Mouse (Mus musculus) gastrocnemius, adult 18-20 months (tissue): ENCODE measurements around the gene Cd68. TPM values are rescaled to one million over a fixed set of nuclear protein-coding genes. Genes with fewer than 3 reads are reported as not detected.
A peak's percentile ranks its signal among the peaks of the same experiment; 100 is the strongest.
"Not testable (repeated sequence)": the region's sequence is repeated elsewhere in the genome, so short reads cannot be mapped to it uniquely, and the experiment has no call there.

Source experiments
- DNase-seq: peaks from one replicate; pipeline ENCODE4 v3.0.0; 2021; ENCODE audit warnings: low spot score
- microRNA-seq: library from miRNA; unstranded; fragments of <30 nt; microRNA quantifications from one replicate; pipeline ENCODE4 v1.2.0, GENCODE M21; 2021
- total RNA-seq, 2 experiments: library from RNA; stranded (reverse); gene quantifications; 2 replicates each; pipeline ENCODE4 v1.2.3; 2021

Cd68 gene
- total RNA-seq, 2 experiments from 2014 or later: 1.2 to 4.0 TPM

- DNase-seq: peak; percentile 100
Observed at GRCm38 (mm10) chr11:69632284-69633089, 33.5 kb downstream of the Cd68 start, which contains the start of gene Fxr2. Gene Fxr2 (plus strand): TSS chr11:69632990.

- DNase-seq: no peak
Observed at GRCm38 (mm10) chr11:69629802-69630201, 36.2 kb downstream of the Cd68 start.

GRCm38 (mm10) chr11:69628286-69628685 lies 37.7 kb downstream of the Cd68 start:
- DNase-seq: peak; percentile 68

GRCm38 (mm10) chr11:69624339-69624738 lies 41.6 kb downstream of the Cd68 start:
- DNase-seq: not testable (repeated sequence)

GRCm38 (mm10) chr11:69623006-69623405 lies 42.9 kb downstream of the Cd68 start:
- DNase-seq: no peak

GRCm38 (mm10) chr11:69622406-69622805 lies 43.5 kb downstream of the Cd68 start:
- no peak for DNase-seq

GRCm38 (mm10) chr11:69621571-69622268 lies 44.2 kb downstream of the Cd68 start, which contains the start of gene Sat2:
Gene Sat2 (plus strand): TSS chr11:69622024.
- peak; percentile 45 for DNase-seq

GRCm38 (mm10) chr11:69620394-69621081 lies 45.4 kb downstream of the Cd68 start:
- DNase-seq: no peak

- DNase-seq: no peak
Observed at GRCm38 (mm10) chr11:69617805-69618204, 48.1 kb downstream of the Cd68 start, which contains the start of gene Shbg. Gene Shbg (minus strand): TSS chr11:69617905.

GRCm38 (mm10) chr11:69616781-69617180 lies 49.2 kb downstream of the Cd68 start:
- peak; percentile 50 for DNase-seq

- not testable (repeated sequence) for DNase-seq
Observed at GRCm38 (mm10) chr11:69614257-69614588, 51.7 kb downstream of the Cd68 start.

Small RNA genes within 50 kb of the gene (microRNA-seq; reads per million reads assigned to microRNA genes)
- gene Mir1934 (16.4 reads per million, percentile 33 among the genes with 10 or more reads in this experiment), gene Mir467f (not detected)

Other genes with a start within 250 kb of the Cd68 start
- under 1 TPM; 0.14 to 0.83 TPM for gene Dnah2, start 117.0 kb downstream of the Cd68 start, total RNA-seq
- gene Efnb3, start 105.9 kb downstream of the Cd68 start, total RNA-seq: under 1 TPM; 0.37 to 0.74 TPM
- gene Wrap53, start 85.9 kb downstream of the Cd68 start, total RNA-seq: 1 to 10 TPM; 3.2 to 3.3 TPM
- gene Trp53, start 85.8 kb downstream of the Cd68 start, total RNA-seq: 10 to 100 TPM; 12.9 to 15.3 TPM
- 100 to 1,000 TPM; 347 to 393 TPM for gene Atp1b2, start 60.2 kb downstream of the Cd68 start, total RNA-seq
- gene Shbg, start 48.2 kb downstream of the Cd68 start, total RNA-seq: not detected
- gene Sat2, start 44.1 kb downstream of the Cd68 start, total RNA-seq: 1 to 10 TPM; 2.5 to 2.6 TPM
- gene Fxr2, start 33.2 kb downstream of the Cd68 start, total RNA-seq: 100 to 1,000 TPM; 101 to 106 TPM
- gene Sox15, start 10.8 kb downstream of the Cd68 start, total RNA-seq: not detected
- gene Mpdu1, start 3.5 kb downstream of the Cd68 start, total RNA-seq: 1 to 10 TPM; 7.5 to 9.5 TPM
- 10 to 100 TPM; 69.6 to 97.7 TPM for gene Eif4a1, start 6.3 kb upstream of the Cd68 start, total RNA-seq
- gene Senp3, start 15.9 kb upstream of the Cd68 start, total RNA-seq: 10 to 100 TPM; 21.9 to 25.4 TPM
- under 1 TPM; 0.62 to 0.64 TPM for gene Tnfsf13, start 19.6 kb upstream of the Cd68 start, total RNA-seq
- gene Tnfsf12, start 29.7 kb upstream of the Cd68 start, total RNA-seq: 10 to 100 TPM in 1 of 2 experiments, 1 to 10 TPM in 1; 7.4 to 10.4 TPM
- gene Tnfsfm13, start 29.9 kb upstream of the Cd68 start, total RNA-seq: 1 to 10 TPM; 1.1 to 1.3 TPM
- gene Polr2a, start 92.5 kb upstream of the Cd68 start, total RNA-seq: 10 to 100 TPM; 33.0 to 33.9 TPM
- not detected for gene Slc35g3, start 95.8 kb upstream of the Cd68 start, total RNA-seq
- gene Zbtb4, start 99.8 kb upstream of the Cd68 start, total RNA-seq: 10 to 100 TPM; 37.1 to 37.5 TPM
- 10 to 100 TPM; 30.6 to 31.2 TPM for gene Chrnb1, start 129.8 kb upstream of the Cd68 start, total RNA-seq
- 1 to 10 TPM; 3.5 to 4.0 TPM for gene Fgf11, start 135.7 kb upstream of the Cd68 start, total RNA-seq
- gene Tmem102, start 139.5 kb upstream of the Cd68 start, total RNA-seq: under 1 TPM; 0.14 to 0.18 TPM
- not detected for gene Gm39566, start 149.1 kb upstream of the Cd68 start, total RNA-seq
- not detected for gene Spem2, start 152.3 kb upstream of the Cd68 start, total RNA-seq
- not detected for gene Spem1, start 156.0 kb upstream of the Cd68 start, total RNA-seq
- gene Nlgn2, start 171.6 kb upstream of the Cd68 start, total RNA-seq: 1 to 10 TPM; 1.9 to 2.9 TPM
- 100 to 1,000 TPM; 141 to 164 TPM for gene Tmem256, start 172.4 kb upstream of the Cd68 start, total RNA-seq
- 10 to 100 TPM; 10.1 to 12.7 TPM for gene Plscr3, start 180.2 kb upstream of the Cd68 start, total RNA-seq
- under 1 TPM in 1 of 2 experiments, not detected in 1; 0.07 TPM for gene Tnk1, start 192.6 kb upstream of the Cd68 start, total RNA-seq
- gene Tmem95, start 211.9 kb upstream of the Cd68 start, total RNA-seq: not detected
- 1 to 10 TPM; 1.3 to 1.5 TPM for gene Kctd11, start 215.3 kb upstream of the Cd68 start, total RNA-seq
- under 1 TPM; 0.21 to 0.30 TPM for gene Acap1, start 229.4 kb upstream of the Cd68 start, total RNA-seq
- under 1 TPM; 0.24 to 0.25 TPM for gene 2810408A11Rik, start 234.8 kb upstream of the Cd68 start, total RNA-seq
- gene Neurl4, start 234.9 kb upstream of the Cd68 start, total RNA-seq: 10 to 100 TPM; 25.9 to 27.4 TPM
- 10 to 100 TPM; 50.8 to 55.8 TPM for gene Gps2, start 247.7 kb upstream of the Cd68 start, total RNA-seq